Mouse (Mus musculus) small intestine, adult 2 months (tissue): Measurements from ENCODE around the gene Cyfip2.

Experiments
- CTCF ChIP-seq: fragments of 200-500 bp; IDR thresholded peaks from 2 replicates; pipeline ENCODE4 v1.5.1; 2012; ENCODE audit warnings: low read depth, mild to moderate bottlenecking, control low read depth, inconsistent platforms, low read length, moderate library complexity, mixed read lengths; ENCODE audit not compliant: insufficient replicate concordance, insufficient read length; ENCODE audit errors: extremely low read depth
- POLR2A ChIP-seq: fragments of 200-500 bp; IDR thresholded peaks from 2 replicates; pipeline ENCODE4 v1.6.1; 2012; ENCODE audit warnings: low read depth, mild to moderate bottlenecking, control low read depth, inconsistent platforms, low read length, moderate library complexity

DNA sequence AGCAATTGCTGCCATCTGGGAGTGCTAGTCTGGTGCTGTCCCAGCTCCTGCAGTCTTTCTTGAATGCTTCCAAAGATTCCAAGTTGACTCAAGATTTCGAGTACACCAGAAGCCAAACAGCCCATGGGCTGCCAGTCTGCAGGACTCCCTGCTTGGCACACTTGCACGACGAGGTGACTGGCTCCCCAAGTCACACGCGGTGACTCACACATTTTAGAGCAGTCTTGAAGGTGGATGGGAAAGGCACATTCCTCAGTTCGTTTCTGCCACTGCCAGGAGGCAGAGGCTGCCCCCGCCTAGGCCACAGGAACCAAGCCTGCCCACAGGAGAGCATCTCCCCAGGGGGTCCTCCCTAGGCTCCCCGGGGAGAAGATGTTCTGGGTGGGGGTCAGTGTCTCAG is 66.7 kb downstream of the Cyfip2 start:
- TF ChIP-seq CTCF = no peak
- no peak for TF ChIP-seq POLR2A
